Mouse (Mus musculus) limb, embryonic 13.5 days (tissue): ENCODE measurements at regions not wholly inside any gene's neighbourhood (a gene's known extent, or its start where the extent isn't known, plus 50 kb on each side); places are given as distances from the start of the nearest gene placed in this dataset.

Source experiments
- ATAC-seq: fragments of 200-750 bp; cut with Nextera tagmentation; 2 replicates; pipeline ENCODE4 v1.8.0; 2017; ENCODE audit warnings: low read depth, moderate number of reproducible peaks, moderate TSS enrichment; ENCODE audit not compliant: low FRiP score
- H3K27ac ChIP-seq: fragments of 300-500 bp; sonication (generic); 2 replicates; pipeline ENCODE4 v1.5.1; 2015; ENCODE audit warnings: inconsistent platforms, mild to moderate bottlenecking, moderate library complexity
- H3K27me3 ChIP-seq: fragments of 300-500 bp; sonication (generic); 2 replicates; pipeline ENCODE4 v1.6.1; 2015; ENCODE audit warnings: mild to moderate bottlenecking, inconsistent platforms
- H3K36me3 ChIP-seq: fragments of 300-500 bp; sonication (generic); 2 replicates; pipeline ENCODE4 v1.6.1; 2015; ENCODE audit warnings: inconsistent platforms, mild to moderate bottlenecking, moderate library complexity
- H3K4me1 ChIP-seq: fragments of 300-500 bp; sonication (generic); 2 replicates; pipeline ENCODE4 v1.6.1; 2015; ENCODE audit warnings: inconsistent platforms
- H3K4me2 ChIP-seq: fragments of 300-500 bp; sonication (generic); replicated peaks from 2 replicates; pipeline ENCODE4 v1.6.1; 2015; ENCODE audit warnings: inconsistent platforms, mild to moderate bottlenecking, moderate library complexity
- H3K4me3 ChIP-seq: fragments of 300-500 bp; sonication (generic); 2 replicates; pipeline ENCODE4 v1.5.1; 2015; ENCODE audit warnings: moderate library complexity, mild to moderate bottlenecking, inconsistent platforms
- H3K9ac ChIP-seq: fragments of 300-500 bp; sonication (generic); 2 replicates; pipeline ENCODE4 v1.6.1; 2015; ENCODE audit warnings: mild to moderate bottlenecking, inconsistent platforms
- H3K9me3 ChIP-seq: fragments of 300-500 bp; sonication (generic); 2 replicates; pipeline ENCODE4 v1.6.1; 2016; ENCODE audit warnings: inconsistent platforms
- WGBS: fragments of 180-500 bp; shearing (Covaris S2); methylation state at CpG from one replicate; pipeline ENCODE4 v1.1.7; 2015; 5-methylcytosine and 5-hydroxymethylcytosine counted together

DNA sequence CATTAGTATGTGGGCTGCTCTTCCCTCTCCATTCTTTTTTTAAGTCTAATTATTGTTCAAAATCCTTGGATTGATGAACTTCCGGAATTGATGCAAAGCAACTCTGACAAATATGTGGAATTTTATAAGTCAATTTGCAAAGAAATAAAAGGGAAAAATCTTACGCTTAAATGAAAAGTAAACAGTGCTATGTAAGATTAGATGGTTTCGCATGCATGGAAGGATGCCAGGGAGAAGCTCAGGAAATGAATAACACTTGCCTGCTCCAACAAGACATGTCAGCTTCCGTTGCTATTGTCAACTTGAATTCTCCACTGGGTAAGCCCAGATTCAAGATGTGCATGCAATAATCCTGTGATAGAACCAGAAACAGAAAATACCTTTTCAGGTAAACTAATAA, 357.2 kb upstream of the Actbl2 start:
- H3K27me3 ChIP-seq, result no peaks in the 10 kb centered on the region; the same call in 1 of the 2 replicates
- H3K4me2 ChIP-seq, result no peak overlapping the region
- H3K27ac ChIP-seq, result no peak overlapping the region
- no peaks in the 10 kb centered on the region for H3K36me3 ChIP-seq
- WGBS, result 75% methylated on average over 4 of the region's 4 CpGs
- no peak for ATAC-seq
- H3K4me1 ChIP-seq, result peaks cover 19% of the 10 kb centered on the region
- H3K4me3 ChIP-seq, result no peak overlapping the region
- H3K9ac ChIP-seq, result no peak overlapping the region
- no peaks in the 10 kb centered on the region for H3K9me3 ChIP-seq

DNA sequence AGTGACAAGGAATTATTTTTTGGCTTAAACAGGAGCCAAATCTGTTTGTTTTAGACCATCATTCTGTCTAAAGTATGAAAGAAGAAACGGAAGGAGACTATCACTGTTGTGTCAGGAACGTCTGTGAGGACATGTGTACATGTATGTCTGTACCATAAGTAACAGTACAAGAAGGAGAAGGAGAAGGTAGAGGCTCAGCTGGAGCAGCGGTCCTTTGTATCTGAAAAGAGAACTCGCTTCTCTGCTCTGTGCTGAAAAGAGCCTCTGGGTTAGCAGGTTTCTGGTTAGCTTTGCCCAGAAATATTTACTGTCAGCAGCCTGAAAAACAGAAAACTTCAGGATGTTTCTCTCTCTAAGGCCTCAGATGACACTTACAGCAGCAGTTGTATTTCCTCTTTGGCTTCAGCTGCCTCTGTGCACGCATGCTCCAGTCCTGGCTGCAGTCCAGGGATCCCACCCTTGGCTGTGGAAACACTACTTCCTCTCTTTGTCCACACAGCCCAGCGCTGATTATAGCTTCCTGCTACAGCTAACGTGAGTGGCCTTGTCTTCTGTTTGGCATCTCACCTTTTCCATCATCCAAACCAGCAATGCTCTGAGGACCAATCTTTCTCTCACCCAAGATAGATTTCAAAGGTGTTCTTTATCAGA, 351.7 kb upstream of the Actbl2 start:
- no peaks in the 10 kb centered on the region for H3K36me3 ChIP-seq
- no peak overlapping the region for H3K9ac ChIP-seq
- H3K9me3 ChIP-seq, result no peaks in the 10 kb centered on the region
- peaks cover 31% of the 10 kb centered on the region for H3K4me1 ChIP-seq
- H3K4me3 ChIP-seq, result no peak overlapping the region
- ATAC-seq, result no peak
- H3K27ac ChIP-seq, result no peak overlapping the region
- peaks cover 7% of the 10 kb centered on the region; the same call in 1 of the 2 replicates for H3K27me3 ChIP-seq
- 52% methylated on average over 7 of the region's 7 CpGs for WGBS
- H3K4me2 ChIP-seq, result no peak overlapping the region

- H3K9ac ChIP-seq, result no peak overlapping the region
- peaks cover 42% of the 10 kb centered on the region for H3K4me1 ChIP-seq
- H3K27ac ChIP-seq, result peak overlapping the region; percentile 82
- WGBS, result 10% methylated on average over 6 of the region's 6 CpGs
- H3K27me3 ChIP-seq, result peaks cover 7% of the 10 kb centered on the region; the same call in 1 of the 2 replicates
- H3K9me3 ChIP-seq, result no peaks in the 10 kb centered on the region
- ATAC-seq, result peak; percentile 92
- H3K4me2 ChIP-seq, result peak overlapping the region; percentile 41
- H3K4me3 ChIP-seq, result no peak overlapping the region
- H3K36me3 ChIP-seq, result no peaks in the 10 kb centered on the region
Observed at GRCm38 (mm10) chr13:110907319-110907955, 347.4 kb upstream of the Actbl2 start.

DNA sequence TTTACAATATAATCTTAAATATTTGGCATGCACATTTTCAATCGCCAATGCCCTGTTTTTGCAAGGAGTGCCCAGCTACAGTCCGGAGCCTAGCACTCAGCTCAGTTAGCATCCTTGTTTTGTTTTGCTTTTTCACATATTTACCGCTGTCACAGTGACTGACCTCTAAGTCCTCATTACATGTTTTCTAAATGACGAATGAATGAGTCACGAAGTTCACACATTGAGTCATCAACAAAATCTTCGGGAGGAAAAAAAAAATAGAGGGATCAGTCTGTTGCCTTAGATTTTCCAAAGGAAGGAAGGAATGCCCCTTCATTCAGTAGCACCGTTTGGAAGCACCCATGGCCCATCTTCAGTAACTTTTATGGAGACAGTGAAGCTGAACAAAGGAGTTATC, 342.9 kb upstream of the Actbl2 start:
- no peak overlapping the region for H3K27ac ChIP-seq
- peaks cover 24% of the 10 kb centered on the region for H3K4me1 ChIP-seq
- H3K9ac ChIP-seq, result no peak overlapping the region
- no peak overlapping the region for H3K4me3 ChIP-seq
- WGBS, result 84% methylated on average over 7 of the region's 7 CpGs
- ATAC-seq, result no peak
- H3K4me2 ChIP-seq, result no peak overlapping the region
- no peaks in the 10 kb centered on the region for H3K27me3 ChIP-seq
- no peaks in the 10 kb centered on the region for H3K9me3 ChIP-seq
- H3K36me3 ChIP-seq, result no peaks in the 10 kb centered on the region

- no peak for ATAC-seq
- peaks cover 11% of the 10 kb centered on the region for H3K4me1 ChIP-seq
- WGBS, result 70% methylated on average over 4 of the region's 4 CpGs
Observed at GRCm38 (mm10) chr13:110913177-110913576, 341.6 kb upstream of the Actbl2 start.

DNA sequence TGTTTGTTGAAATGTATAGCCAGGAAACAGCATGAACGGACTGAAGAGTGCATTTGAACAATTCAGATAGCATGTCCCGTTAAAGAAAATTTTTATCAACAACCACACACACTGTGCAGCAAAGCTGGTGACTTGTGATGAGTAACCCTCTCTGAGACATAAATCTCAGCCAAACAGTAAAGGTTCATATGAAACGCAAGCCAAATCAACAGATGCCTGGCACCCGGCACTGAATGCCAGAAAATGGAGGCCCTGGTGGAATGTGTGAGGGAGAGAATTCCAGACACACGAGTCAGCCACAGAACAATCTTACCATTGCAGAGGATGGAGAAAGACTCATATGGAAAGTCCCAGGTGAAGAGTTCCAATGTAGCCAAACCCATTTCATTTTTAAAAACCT, 341.1 kb upstream of the Actbl2 start:
- Histone ChIP-seq H3K4me3 (no peak overlapping the region), H3K27me3 (no peaks in the 10 kb centered on the region), H3K4me2 (no peak overlapping the region), H3K36me3 (no peaks in the 10 kb centered on the region), H3K27ac (no peak overlapping the region), H3K9me3 (no peaks in the 10 kb centered on the region), H3K4me1 (peaks cover 6% of the 10 kb centered on the region), H3K9ac (no peak overlapping the region)
- ATAC-seq, result no peak
- 56% methylated on average over 5 of the region's 5 CpGs for WGBS

More at GRCm38 (mm10) chr13:110913177-110913576, 341.6 kb upstream of the Actbl2 start:
- H3K4me2 ChIP-seq, result no peak overlapping the region
- H3K9me3 ChIP-seq, result no peaks in the 10 kb centered on the region
- H3K27me3 ChIP-seq, result no peaks in the 10 kb centered on the region
- no peak overlapping the region for H3K4me3 ChIP-seq
- no peak overlapping the region for H3K9ac ChIP-seq
- no peak overlapping the region for H3K27ac ChIP-seq
- no peaks in the 10 kb centered on the region for H3K36me3 ChIP-seq

- no peaks in the 10 kb centered on the region for H3K9me3 ChIP-seq
- no peaks in the 10 kb centered on the region for H3K27me3 ChIP-seq
- WGBS, result 94% methylated on average over 1 of the region's 1 CpGs
- no peak for ATAC-seq
- no peak overlapping the region for H3K4me3 ChIP-seq
- no peaks in the 10 kb centered on the region for H3K36me3 ChIP-seq
- H3K27ac ChIP-seq, result no peak overlapping the region
- H3K9ac ChIP-seq, result no peak overlapping the region
- H3K4me1 ChIP-seq, result no peaks in the 10 kb centered on the region
- H3K4me2 ChIP-seq, result no peak overlapping the region
Observed at GRCm38 (mm10) chr13:110915161-110915560, 339.7 kb upstream of the Actbl2 start.

- no peaks in the 10 kb centered on the region for H3K9me3 ChIP-seq
- 83% methylated on average over 5 of the region's 5 CpGs for WGBS
- no peaks in the 10 kb centered on the region for H3K27me3 ChIP-seq
- ATAC-seq, result no peak
- H3K36me3 ChIP-seq, result no peaks in the 10 kb centered on the region
- H3K4me1 ChIP-seq, result no peaks in the 10 kb centered on the region
- no peak overlapping the region for H3K4me2 ChIP-seq
- H3K4me3 ChIP-seq, result no peak overlapping the region
- H3K27ac ChIP-seq, result no peak overlapping the region
- no peak overlapping the region for H3K9ac ChIP-seq
Observed at GRCm38 (mm10) chr13:110923936-110924335, 330.9 kb upstream of the Actbl2 start.

- H3K27me3 ChIP-seq, result no peaks in the 10 kb centered on the region
- H3K4me1 ChIP-seq, result no peaks in the 10 kb centered on the region
- ATAC-seq, result no peak
- WGBS, result 76% methylated on average over 3 of the region's 3 CpGs
- H3K4me2 ChIP-seq, result no peak overlapping the region
- no peaks in the 10 kb centered on the region for H3K36me3 ChIP-seq
- H3K9ac ChIP-seq, result no peak overlapping the region
- H3K27ac ChIP-seq, result no peak overlapping the region
- no peaks in the 10 kb centered on the region for H3K9me3 ChIP-seq
- no peak overlapping the region for H3K4me3 ChIP-seq
Observed at GRCm38 (mm10) chr13:110924897-110925296, 329.9 kb upstream of the Actbl2 start.

GRCm38 (mm10) chr13:110928143-110928542, 326.7 kb upstream of the Actbl2 start:
- Histone ChIP-seq H3K36me3 (no peaks in the 10 kb centered on the region), H3K27ac (no peak overlapping the region), H3K4me1 (no peaks in the 10 kb centered on the region), H3K4me2 (no peak overlapping the region), H3K4me3 (no peak overlapping the region), H3K9ac (no peak overlapping the region), H3K9me3 (no peaks in the 10 kb centered on the region), H3K27me3 (no peaks in the 10 kb centered on the region)
- ATAC-seq, result no peak
- 69% methylated on average over 3 of the region's 3 CpGs for WGBS

- H3K9me3 ChIP-seq, result no peaks in the 10 kb centered on the region
- H3K9ac ChIP-seq, result no peak overlapping the region
- H3K27ac ChIP-seq, result no peak overlapping the region
- no peak overlapping the region for H3K4me3 ChIP-seq
- WGBS, result 79% methylated on average over 3 of the region's 3 CpGs
- H3K36me3 ChIP-seq, result no peaks in the 10 kb centered on the region
- ATAC-seq, result no peak
- no peaks in the 10 kb centered on the region for H3K27me3 ChIP-seq
- H3K4me2 ChIP-seq, result no peak overlapping the region
- H3K4me1 ChIP-seq, result no peaks in the 10 kb centered on the region
Observed at GRCm38 (mm10) chr13:110928894-110929293, 325.9 kb upstream of the Actbl2 start.

DNA sequence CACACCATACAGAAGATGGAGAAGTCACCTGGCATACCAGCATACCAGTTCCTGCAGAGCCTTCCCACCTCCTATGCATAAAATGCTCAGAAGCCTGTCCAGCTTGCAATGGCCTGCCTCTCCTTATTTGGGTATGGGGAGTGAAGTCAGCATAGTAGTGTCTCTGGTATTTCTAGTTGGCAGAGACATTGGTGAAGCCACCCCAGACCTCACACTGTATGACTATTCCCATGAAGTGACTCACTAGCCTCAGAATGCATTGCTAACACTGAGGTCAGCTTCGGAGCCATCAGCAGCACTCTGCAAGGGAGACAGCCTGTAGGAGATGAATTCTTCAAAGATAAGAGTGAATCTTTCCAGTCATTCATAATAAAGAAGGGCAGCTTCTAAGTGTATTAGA, 325.2 kb upstream of the Actbl2 start:
- Histone ChIP-seq H3K4me3 (no peak overlapping the region), H3K4me1 (no peaks in the 10 kb centered on the region), H3K36me3 (no peaks in the 10 kb centered on the region), H3K27ac (no peak overlapping the region), H3K9me3 (no peaks in the 10 kb centered on the region), H3K27me3 (no peaks in the 10 kb centered on the region), H3K9ac (no peak overlapping the region), H3K4me2 (no peak overlapping the region)
- ATAC-seq, result no peak
- 86% methylated on average over 1 of the region's 1 CpGs for WGBS

DNA sequence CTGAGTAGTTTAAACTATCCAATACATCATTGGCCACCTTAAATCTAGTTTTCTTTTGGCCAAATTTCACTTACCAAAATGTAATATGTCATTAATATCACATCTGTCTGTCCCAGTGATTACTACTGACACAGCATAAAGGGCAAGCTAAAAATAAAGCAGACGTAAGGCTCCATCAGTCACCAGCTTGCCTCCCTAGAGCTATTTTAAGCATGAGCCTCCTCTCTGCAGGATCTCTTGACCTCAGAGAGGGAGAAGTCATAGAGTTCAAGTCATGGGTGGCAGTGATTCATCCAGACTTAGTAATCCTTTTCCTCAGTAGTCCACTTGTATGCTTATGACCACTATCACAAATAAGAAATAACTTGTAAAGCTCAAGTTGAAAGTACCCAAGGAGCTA, 313.2 kb upstream of the Actbl2 start:
- no peak overlapping the region for H3K4me2 ChIP-seq
- WGBS, result 76% methylated on average over 1 of the region's 1 CpGs
- H3K4me3 ChIP-seq, result no peak overlapping the region

More for the DNA sequence above, 313.2 kb upstream of the Actbl2 start:
- no peaks in the 10 kb centered on the region for H3K36me3 ChIP-seq
- no peak for ATAC-seq
- H3K27ac ChIP-seq, result no peak overlapping the region
- 0 out of 2 replicates have a peak, but pooled peaks cover 10% of the 10 kb centered on the region for H3K4me1 ChIP-seq
- no peak overlapping the region for H3K9ac ChIP-seq
- H3K9me3 ChIP-seq, result no peaks in the 10 kb centered on the region
- H3K27me3 ChIP-seq, result no peaks in the 10 kb centered on the region
